8 mouse cellular contexts compared by ENCODE assay signal in the genomic region with DNA sequence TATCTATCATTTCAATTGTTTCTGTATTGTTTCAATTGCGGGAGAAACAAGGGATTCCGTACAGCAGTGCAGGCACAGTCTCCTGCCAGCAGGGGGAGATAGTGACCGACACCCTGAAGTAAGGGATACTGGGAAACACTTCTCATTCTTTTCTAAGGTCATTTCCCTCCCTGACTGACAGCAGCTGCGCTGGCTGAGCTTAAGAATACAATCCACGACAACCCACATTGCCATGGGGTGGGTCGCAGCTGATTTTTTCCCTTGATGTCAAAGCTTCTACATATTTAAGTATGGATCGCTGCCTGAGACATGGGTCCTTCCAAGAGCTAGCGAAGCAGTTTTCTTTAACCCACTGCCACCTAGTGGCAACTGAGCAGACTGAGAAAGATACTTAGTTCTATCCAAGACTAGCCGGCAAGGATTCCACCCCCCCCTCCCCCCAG. TPM values are rescaled to one million over a fixed set of nuclear protein-coding genes. Genes with fewer than 3 reads are reported as not detected.
DNase-seq lines count a peak whose midpoint lies in the region; ATAC-seq and TF ChIP-seq lines count a peak whose summit lies in the region.

No protein-coding gene starts in this region.

- no peak for TF ChIP-seq POLR2A in lung, adult 2 months (IDR thresholded peaks at IDR 0.05; ENCODE audit: borderline replicate concordance, extremely low read depth, low read depth, low read length)

- H3K36me3 ChIP-seq in forebrain, embryonic 16.5 days (ENCODE audit: control insufficient read depth, insufficient read depth): peaks cover 4% of the 10 kb centered on the region; the same call in 1 of the 2 replicates
- peaks cover 15% of the 10 kb centered on the region for H3K36me3 ChIP-seq in neural tube, embryonic 15.5 days

- H3K4me1 ChIP-seq in forebrain, embryonic 16.5 days (replicated peaks; ENCODE audit: control insufficient read depth, insufficient read depth, low read length): no peaks in the 10 kb centered on the region; the same call in 1 of the 2 replicates
- no peaks in the 10 kb centered on the region for H3K4me1 ChIP-seq in lung, adult 2 months (ENCODE audit: control insufficient read depth, insufficient read depth, low read length)
- peaks cover 4% of the 10 kb centered on the region for H3K4me1 ChIP-seq in neural tube, embryonic 15.5 days

- TF ChIP-seq CTCF in lung, adult 2 months (IDR thresholded peaks at IDR 0.05; ENCODE audit: insufficient read depth, low read length): peak; percentile 94

- ATAC-seq in forebrain, embryonic 16.5 days: peak; percentile 94
- peak; percentile 86 for ATAC-seq in neural tube, embryonic 15.5 days (ENCODE audit: low FRiP score)

- H3K9ac ChIP-seq in forebrain, embryonic 16.5 days (replicated peaks; ENCODE audit: low read depth, low read length): peak overlapping the region; percentile 46
- H3K9ac ChIP-seq in neural tube, embryonic 15.5 days (replicated peaks): peak overlapping the region; percentile 48; the same call in 1 of the 2 replicates

- peak overlapping the region; percentile 66 for H3K4me2 ChIP-seq in forebrain, embryonic 16.5 days (ENCODE audit: low read length)
- H3K4me2 ChIP-seq in neural tube, embryonic 15.5 days: peak overlapping the region; percentile 63

- no peak overlapping the region for H3K27ac ChIP-seq in forebrain, embryonic 16.5 days (ENCODE audit: low read length)
- peak overlapping the region; percentile 70 for H3K27ac ChIP-seq in neural tube, embryonic 15.5 days (replicated peaks)

- peak; percentile 76 for DNase-seq in MEL-GATA-1-ER (ENCODE audit: extremely low read depth, low read depth)
- DNase-seq in cerebellum, adult 18-20 months: peak; percentile 78 to 82
- DNase-seq in heart, postnatal 36 days: peak; percentile 75 to 80
- peak; percentile 73 to 85 for DNase-seq in layer of hippocampus, adult 18-20 months (ENCODE audit: low spot score in 2 of 2)
- DNase-seq in lung, adult 2 months: peak; percentile 74
- peak; percentile 79 for DNase-seq in testis, postnatal 10 days (ENCODE audit: low spot score)

- H3K27me3 ChIP-seq in forebrain, embryonic 16.5 days (replicated peaks; ENCODE audit: control insufficient read depth, insufficient read depth, low read length): no peaks in the 10 kb centered on the region
- no peaks in the 10 kb centered on the region for H3K27me3 ChIP-seq in neural tube, embryonic 15.5 days (replicated peaks)

- intact Hi-C loops in heart, postnatal 36 days (cut with DNase I): loop anchor here (2.0 kb wide), 1 partner anchor 1340 kb away; no protein-coding TSS in a partner anchor

- WGBS in forebrain, embryonic 16.5 days: under 1% methylated on average over 9 of the region's 9 CpGs
- WGBS in lung, adult 2 months: 2% methylated on average over 9 of the region's 9 CpGs
- under 1% methylated on average over 9 of the region's 9 CpGs for WGBS in neural tube, embryonic 15.5 days

- no peaks in the 10 kb centered on the region for H3K9me3 ChIP-seq in forebrain, embryonic 16.5 days (ENCODE audit: control insufficient read depth, low read length)
- H3K9me3 ChIP-seq in neural tube, embryonic 15.5 days (replicated peaks): no peaks in the 10 kb centered on the region

- H3K4me3 ChIP-seq in forebrain, embryonic 16.5 days (replicated peaks; ENCODE audit: low read length): peak overlapping the region; percentile 47
- H3K4me3 ChIP-seq in lung, adult 2 months (replicated peaks; ENCODE audit: extremely low read depth, low read depth, low read length): peak overlapping the region; percentile 63
- H3K4me3 ChIP-seq in neural tube, embryonic 15.5 days (replicated peaks): peak overlapping the region; percentile 40

RNA-seq across cellular contexts. Expression of a gene that starts 18.1 kb away (rescaled TPM):
- 11.5 and 13.6 TPM in 2 replicates for polyA plus RNA-seq in forebrain, embryonic 16.5 days (2015; fragmentation: Nextera tagmentation; extraction: Ambion mirVana)
- total RNA-seq in heart, postnatal 36 days (2021): 1 to 10 TPM; 3.8 to 4.0 TPM
- 10 to 100 TPM; 24.4 to 28.8 TPM for total RNA-seq in layer of hippocampus, adult 18-20 months (2021)
- 2.4 and 2.7 TPM in 2 replicates for polyA plus RNA-seq in lung, adult 2 months (2012; rRNA removed)
- 22.5 and 24.5 TPM in 2 replicates for polyA plus RNA-seq in neural tube, embryonic 15.5 days (2015; fragmentation: Nextera tagmentation; extraction: Ambion mirVana)

RNA-seq across cellular contexts. Expression of a gene that starts 28.6 kb away (rescaled TPM):
- polyA plus RNA-seq in forebrain, embryonic 16.5 days (2015; fragmentation: Nextera tagmentation; extraction: Ambion mirVana): 10.0 and 10.2 TPM in 2 replicates
- total RNA-seq in heart, postnatal 36 days (2021): 1 to 10 TPM; 5.4 TPM
- 1 to 10 TPM; 9.4 to 9.7 TPM for total RNA-seq in layer of hippocampus, adult 18-20 months (2021)
- polyA plus RNA-seq in lung, adult 2 months (2012; rRNA removed): 2.8 and 8.3 TPM in 2 replicates
- polyA plus RNA-seq in neural tube, embryonic 15.5 days (2015; fragmentation: Nextera tagmentation; extraction: Ambion mirVana): 9.4 and 10.5 TPM in 2 replicates

RNA-seq across cellular contexts. Expression of a gene that starts 53.4 kb away (rescaled TPM):
- polyA plus RNA-seq in forebrain, embryonic 16.5 days (2015; fragmentation: Nextera tagmentation; extraction: Ambion mirVana): not detected in 2 replicates
- total RNA-seq in heart, postnatal 36 days (2021): under 1 TPM; 0.14 to 0.17 TPM
- total RNA-seq in layer of hippocampus, adult 18-20 months (2021): under 1 TPM in 1 of 2 experiments, not detected in 1; 0.10 TPM
- polyA plus RNA-seq in lung, adult 2 months (2012; rRNA removed): 0.09 and 0.18 TPM in 2 replicates
- 0.12 and 0.27 TPM in 2 replicates for polyA plus RNA-seq in neural tube, embryonic 15.5 days (2015; fragmentation: Nextera tagmentation; extraction: Ambion mirVana)
